Mouse (Mus musculus) hindbrain, embryonic 14.5 days (tissue): ENCODE results near the gene Nfkbil1. TPM values are rescaled to one million over a fixed set of nuclear protein-coding genes. Genes with fewer than 3 reads are reported as not detected.

Experiments
- ATAC-seq: fragments of 200-750 bp; cut with Nextera tagmentation; 2 replicates; pipeline ENCODE4 v1.8.0; 2017; ENCODE audit warnings: moderate number of reproducible peaks, mild to moderate bottlenecking, moderate TSS enrichment, moderate library complexity; ENCODE audit not compliant: low FRiP score
- DNase-seq: peaks from one replicate; pipeline ENCODE4 v3.0.0-alpha.2; 2015; ENCODE audit warnings: low spot score
- H3K27ac ChIP-seq: fragments of 300-500 bp; sonication (generic); 2 replicates; pipeline ENCODE4 v1.5.1; 2014; ENCODE audit warnings: mild to moderate bottlenecking, moderate library complexity
- H3K27me3 ChIP-seq: fragments of 300-500 bp; sonication (generic); 2 replicates; pipeline ENCODE4 v1.6.1; 2014; ENCODE audit warnings: mild to moderate bottlenecking, low read length, mixed read lengths; ENCODE audit not compliant: control insufficient read depth, insufficient read depth
- H3K36me3 ChIP-seq: fragments of 300-500 bp; sonication (generic); replicated peaks from 2 replicates; pipeline ENCODE4 v1.6.1; 2014; ENCODE audit not compliant: control insufficient read depth, insufficient read depth
- H3K4me1 ChIP-seq: fragments of 300-500 bp; sonication (generic); replicated peaks from 2 replicates; pipeline ENCODE4 v1.6.1; 2014; ENCODE audit warnings: antibody characterized with exemption, low read length, mixed read lengths; ENCODE audit not compliant: control insufficient read depth, insufficient read depth
- H3K4me2 ChIP-seq: fragments of 300-500 bp; sonication (generic); replicated peaks from 2 replicates; pipeline ENCODE4 v1.6.1; 2014; ENCODE audit warnings: mild to moderate bottlenecking, moderate library complexity
- H3K4me3 ChIP-seq: fragments of 300-500 bp; sonication (generic); replicated peaks from 2 replicates; pipeline ENCODE4 v1.5.1; 2014; ENCODE audit warnings: mild to moderate bottlenecking, low read length
- H3K9ac ChIP-seq: fragments of 300-500 bp; sonication (generic); 2 replicates; pipeline ENCODE4 v1.6.1; 2014
- H3K9me3 ChIP-seq: fragments of 300-500 bp; sonication (generic); 2 replicates; pipeline ENCODE4 v1.6.1; 2016; ENCODE audit warnings: low read length; ENCODE audit not compliant: control insufficient read depth
- WGBS: fragments of 180-500 bp; shearing (Covaris S2); extraction: QIAGEN DNeasy Blood & Tissue Kit; methylation state at CpG from one replicate; pipeline ENCODE4 v1.1.7; 2014; 5-methylcytosine and 5-hydroxymethylcytosine counted together
- polyA plus RNA-seq: library from polyadenylated mRNA; unstranded; fragments of >200 nt; fragmentation: Nextera tagmentation; extraction: Ambion mirVana; gene quantifications from 2 replicates; pipeline ENCODE4 v1.2.1, GENCODE M21; 2014

Nfkbil1 gene
- polyA plus RNA-seq, 1 experiment from 2014 or later, result 3.5 TPM

DNA sequence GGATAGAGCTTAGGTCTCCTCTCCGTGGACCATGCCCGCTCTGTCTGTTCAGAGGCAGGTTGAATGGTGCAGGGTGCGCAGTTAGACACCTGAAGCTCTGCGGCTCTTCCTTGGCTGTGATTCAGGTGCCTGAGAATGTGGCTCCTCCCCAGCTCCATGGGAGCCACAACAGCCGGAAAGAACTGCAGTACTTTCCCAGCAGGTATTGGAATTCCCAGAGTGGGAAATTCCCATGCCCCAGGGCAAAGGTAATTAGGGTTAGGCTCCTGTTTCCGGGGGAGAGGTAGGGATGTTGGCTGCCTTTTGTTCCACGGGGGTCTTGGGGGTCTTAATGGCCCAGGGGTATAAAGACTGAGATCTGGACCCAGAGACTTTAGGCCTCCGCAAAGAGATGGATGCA lies 36.6 kb downstream of the Nfkbil1 start:
- peaks cover 9% of the 10 kb centered on the region; the same call in 1 of the 2 replicates for H3K4me1 ChIP-seq
- no peak overlapping the region for H3K4me2 ChIP-seq
- H3K27me3 ChIP-seq, result peaks cover 27% of the 10 kb centered on the region
- DNase-seq, result no peak
- H3K4me3 ChIP-seq, result no peak overlapping the region
- H3K27ac ChIP-seq, result no peak overlapping the region
- H3K9me3 ChIP-seq, result no peaks in the 10 kb centered on the region
- no peaks in the 10 kb centered on the region for H3K36me3 ChIP-seq
- H3K9ac ChIP-seq, result no peak overlapping the region
- 27% methylated on average over 8 of the region's 8 CpGs for WGBS
- no peak for ATAC-seq

DNA sequence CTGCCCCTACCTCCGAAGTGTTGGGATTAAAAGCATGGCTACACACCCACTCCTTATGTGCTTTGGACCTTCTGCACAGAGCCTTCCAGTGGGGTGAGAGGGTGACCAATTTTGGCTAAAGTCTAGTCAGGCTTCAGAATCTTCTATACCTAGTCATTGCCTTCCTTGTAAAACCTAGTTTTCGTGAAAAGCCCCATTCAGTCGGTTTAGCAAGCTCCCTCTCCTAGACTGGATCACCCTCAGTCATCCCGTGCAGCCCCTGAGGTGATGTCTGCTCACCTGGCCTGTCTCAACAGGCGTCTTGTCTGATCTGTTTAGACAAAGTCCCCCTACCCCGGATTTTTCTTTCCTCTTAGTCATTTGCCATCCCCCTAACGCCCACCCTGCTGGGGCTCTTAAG lies 37.6 kb downstream of the Nfkbil1 start:
- Histone ChIP-seq H3K4me1 (peaks cover 9% of the 10 kb centered on the region; the same call in 1 of the 2 replicates), H3K4me2 (no peak overlapping the region), H3K36me3 (no peaks in the 10 kb centered on the region), H3K27ac (no peak overlapping the region), H3K9me3 (no peaks in the 10 kb centered on the region), H3K9ac (no peak overlapping the region), H3K27me3 (peaks cover 27% of the 10 kb centered on the region), H3K4me3 (no peak overlapping the region)
- 71% methylated on average over 7 of the region's 7 CpGs for WGBS
- no peak for ATAC-seq
- no peak for DNase-seq

DNA sequence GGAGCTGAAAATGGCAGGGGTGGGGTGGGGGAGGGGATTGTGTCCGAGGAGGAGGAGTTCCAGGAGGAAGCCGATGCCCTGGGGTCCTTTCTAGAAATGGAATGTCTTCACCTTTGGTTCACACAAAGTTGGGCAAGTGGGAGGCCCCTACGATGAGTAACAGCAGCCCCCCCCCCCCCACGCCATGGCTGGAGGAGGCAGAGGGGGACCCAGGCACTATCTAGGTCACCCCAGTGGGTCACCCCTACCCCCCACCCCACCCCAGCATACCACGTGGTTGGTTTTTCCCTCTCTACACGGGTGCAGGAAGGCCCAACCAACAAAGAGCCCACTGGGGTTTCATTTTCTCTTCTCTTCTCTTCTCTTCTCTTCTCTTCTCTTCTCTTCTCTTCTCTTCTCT lies 38.5 kb downstream of the Nfkbil1 start:
- no peak overlapping the region for H3K9ac ChIP-seq
- 40% methylated on average over 4 of the region's 6 CpGs for WGBS
- H3K27me3 ChIP-seq, result peaks cover 27% of the 10 kb centered on the region
- no peak overlapping the region for H3K4me3 ChIP-seq
- no peaks in the 10 kb centered on the region for H3K9me3 ChIP-seq
- no peak overlapping the region for H3K4me2 ChIP-seq
- no peaks in the 10 kb centered on the region for H3K36me3 ChIP-seq
- DNase-seq (no peak), ATAC-seq (no peak)
- H3K27ac ChIP-seq, result no peak overlapping the region
- H3K4me1 ChIP-seq, result peaks cover 9% of the 10 kb centered on the region; the same call in 1 of the 2 replicates

DNA sequence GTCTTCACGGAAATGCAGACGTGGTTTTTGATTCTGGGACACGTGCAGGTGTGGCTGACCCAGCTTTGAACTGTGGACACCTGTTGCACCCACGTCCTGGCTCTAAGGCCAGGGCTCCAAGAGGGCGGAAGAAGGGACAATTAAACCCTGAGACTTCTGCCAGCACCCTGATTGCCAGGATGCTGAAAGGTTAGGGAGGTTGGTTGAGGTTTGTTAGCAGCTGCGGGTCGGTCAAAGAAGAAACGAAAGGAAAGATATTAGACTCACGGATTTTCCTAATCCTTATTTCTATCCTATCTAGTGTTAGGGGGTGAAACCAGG lies 39.3 kb downstream of the Nfkbil1 start:
- no peaks in the 10 kb centered on the region for H3K9me3 ChIP-seq
- DNase-seq (no peak), ATAC-seq (no peak)
- H3K27me3 ChIP-seq, result peaks cover 27% of the 10 kb centered on the region
- no peak overlapping the region for H3K27ac ChIP-seq
- peaks cover 9% of the 10 kb centered on the region; the same call in 1 of the 2 replicates for H3K4me1 ChIP-seq
- peak overlapping the region; percentile 63 for H3K4me2 ChIP-seq
- no peaks in the 10 kb centered on the region for H3K36me3 ChIP-seq
- H3K9ac ChIP-seq, result 0 out of 2 replicates have a peak overlapping the region, but pooled peaks have one; percentile 36
- WGBS, result 36% methylated on average over 9 of the region's 9 CpGs
- peak overlapping the region; percentile 33 for H3K4me3 ChIP-seq

DNA sequence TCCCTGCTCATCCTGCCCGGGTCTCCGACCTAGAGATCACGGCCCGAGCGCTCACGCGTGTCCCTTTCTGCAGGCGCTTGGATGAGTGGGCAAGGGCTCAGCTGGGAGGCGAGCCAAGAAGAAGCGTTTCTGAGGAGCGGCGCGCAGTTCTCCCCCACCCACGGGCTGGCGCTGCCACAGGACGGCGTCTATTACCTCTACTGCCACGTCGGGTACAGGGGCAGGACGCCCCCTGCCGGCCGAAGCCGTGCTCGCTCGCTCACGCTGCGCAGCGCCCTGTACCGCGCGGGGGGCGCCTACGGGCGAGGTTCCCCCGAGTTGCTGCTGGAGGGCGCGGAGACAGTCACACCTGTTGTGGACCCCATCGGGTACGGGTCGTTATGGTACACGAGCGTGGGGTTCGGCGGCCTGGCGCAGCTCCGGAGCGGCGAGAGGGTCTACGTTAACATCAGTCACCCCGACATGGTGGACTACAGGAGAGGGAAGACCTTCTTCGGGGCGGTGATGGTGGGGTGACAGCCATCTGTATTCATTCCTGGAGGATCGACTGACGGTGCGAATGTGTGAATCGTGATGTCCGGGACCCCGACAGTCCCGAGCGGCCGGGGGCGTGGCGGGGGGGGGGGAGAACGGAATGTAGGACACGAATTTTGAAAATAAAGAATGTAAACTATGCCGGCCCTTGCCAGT lies 39.8 kb downstream of the Nfkbil1 start:
- Histone ChIP-seq H3K36me3 (no peaks in the 10 kb centered on the region), H3K9ac (peak overlapping the region; percentile 36; the same call in 1 of the 2 replicates), H3K27me3 (peaks cover 27% of the 10 kb centered on the region), H3K9me3 (no peaks in the 10 kb centered on the region), H3K4me1 (peaks cover 9% of the 10 kb centered on the region; the same call in 1 of the 2 replicates), H3K27ac (no peak overlapping the region), H3K4me3 (peak overlapping the region; percentile 33), H3K4me2 (peak overlapping the region; percentile 63)
- ATAC-seq, result peak; percentile 68; the same call in 1 of the 2 replicates
- DNase-seq, result peak; percentile 72
- 3% methylated on average over 66 of the region's 66 CpGs for WGBS

DNA sequence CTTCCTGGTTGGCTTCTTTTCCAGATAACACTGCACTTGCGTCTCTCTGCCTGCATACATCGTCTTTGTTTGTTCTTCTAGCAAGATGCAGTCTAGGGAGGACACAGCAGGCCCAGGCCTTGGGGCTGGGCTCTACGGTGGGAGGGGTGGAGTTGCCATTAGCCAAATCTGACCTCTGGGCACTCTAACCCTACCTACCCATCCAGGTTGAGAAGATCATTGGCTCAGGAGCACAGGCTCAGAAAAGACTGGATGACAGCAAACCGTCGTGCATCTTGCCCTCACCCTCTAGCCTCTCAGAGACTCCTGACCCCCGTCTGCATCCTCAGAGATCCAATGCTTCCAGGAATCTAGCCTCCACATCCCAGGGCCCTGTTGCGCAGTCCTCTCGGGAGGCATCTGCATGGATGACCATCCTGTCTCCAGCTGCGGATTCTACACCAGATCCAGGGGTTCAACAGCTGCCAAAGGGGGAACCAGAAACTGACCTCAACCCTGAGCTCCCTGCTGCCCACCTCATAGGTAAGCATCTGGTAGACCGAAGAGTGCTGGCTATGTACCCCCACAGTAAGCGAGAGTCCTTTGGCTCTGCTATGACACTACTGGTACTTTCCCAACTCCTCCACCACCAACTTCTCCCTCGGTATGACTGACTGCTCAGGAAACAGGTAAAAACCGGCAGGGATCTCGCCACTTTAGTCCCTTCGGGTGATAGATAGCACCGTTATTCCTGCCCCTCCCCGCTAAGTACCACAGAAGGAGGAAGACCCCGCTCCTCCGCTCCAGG lies 40.6 kb downstream of the Nfkbil1 start:
- Histone ChIP-seq H3K4me2 (peak overlapping the region; percentile 63), H3K36me3 (no peaks in the 10 kb centered on the region), H3K27me3 (peaks cover 27% of the 10 kb centered on the region), H3K4me3 (peak overlapping the region; percentile 33; the same call in 1 of the 2 replicates), H3K4me1 (peaks cover 9% of the 10 kb centered on the region; the same call in 1 of the 2 replicates), H3K9me3 (no peaks in the 10 kb centered on the region), H3K27ac (no peak overlapping the region), H3K9ac (peak overlapping the region; percentile 36; the same call in 1 of the 2 replicates)
- 45% methylated on average over 19 of the region's 19 CpGs for WGBS
- ATAC-seq (peak; percentile 48; the same call in 1 of the 2 replicates), DNase-seq (no peak)

DNA sequence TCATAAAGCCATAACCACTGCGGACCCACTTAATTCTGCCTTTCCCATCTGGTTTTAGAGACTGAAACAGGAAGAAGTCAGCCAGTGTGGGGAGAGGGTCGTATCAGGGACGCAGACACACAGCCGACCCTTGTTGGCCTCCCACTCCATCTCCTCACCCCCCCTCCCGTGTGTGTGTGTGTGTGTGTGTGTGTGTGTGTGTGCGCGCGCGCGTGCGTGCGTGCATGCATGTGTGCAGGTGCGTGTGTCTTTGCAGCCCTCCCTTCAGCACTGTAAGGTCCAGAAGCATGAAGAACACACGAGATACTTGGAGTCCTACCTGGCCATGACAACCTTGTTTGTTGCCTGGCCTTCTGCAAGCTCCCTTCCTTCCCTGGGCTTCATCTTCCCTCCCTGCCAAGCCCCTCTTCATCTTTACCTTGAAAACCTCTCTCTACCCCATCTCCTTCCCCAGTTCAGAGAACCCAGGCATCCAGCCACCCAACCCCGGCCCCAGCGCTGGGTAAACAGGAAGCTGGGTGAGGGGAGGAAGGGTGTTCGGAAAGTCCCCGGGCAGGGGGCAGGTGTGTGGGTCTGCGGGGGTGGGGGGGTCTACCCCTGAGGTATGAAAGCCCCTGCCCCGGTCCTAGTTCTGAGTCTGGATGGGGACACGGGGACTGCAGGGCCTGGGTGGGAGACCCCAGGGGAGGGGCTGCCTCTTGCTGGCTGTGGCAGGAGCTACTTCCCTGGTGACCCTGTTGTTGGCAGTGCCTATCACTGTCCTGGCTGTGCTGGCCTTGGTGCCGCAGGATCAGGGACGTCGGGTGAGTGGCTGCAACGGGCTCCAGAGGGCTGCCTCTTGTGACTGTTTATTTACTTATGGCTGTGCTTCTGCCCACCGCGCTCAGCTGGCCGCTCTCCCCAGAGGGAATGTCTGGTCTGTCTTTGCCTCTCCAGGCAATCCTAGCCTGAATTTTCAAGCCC lies 41.4 kb downstream of the Nfkbil1 start, which contains the start of gene Ltb:
Ltb (plus strand) TSS at position 559 of the 963 bp plus-strand sequence.
- peak within 1 kb of the TSS; percentile 63; the same call in 1 of the 2 replicates for H3K4me2 ChIP-seq
- no peak within 1 kb of the TSS for H3K27ac ChIP-seq
- no peaks in the 10 kb centered on the region for H3K9me3 ChIP-seq
- 0 out of 2 replicates have a peak within 1 kb of the TSS, but pooled peaks have one; percentile 33 for H3K4me3 ChIP-seq
- ATAC-seq (no peak), DNase-seq (no peak)
- H3K36me3 ChIP-seq, result no peaks in the 10 kb centered on the region
- H3K27me3 ChIP-seq, result peaks cover 27% of the 10 kb centered on the region
- peaks cover 9% of the 10 kb centered on the region; the same call in 1 of the 2 replicates for H3K4me1 ChIP-seq
- no peak within 1 kb of the TSS for H3K9ac ChIP-seq
- WGBS, result 71% methylated on average over 27 of the region's 28 CpGs

DNA sequence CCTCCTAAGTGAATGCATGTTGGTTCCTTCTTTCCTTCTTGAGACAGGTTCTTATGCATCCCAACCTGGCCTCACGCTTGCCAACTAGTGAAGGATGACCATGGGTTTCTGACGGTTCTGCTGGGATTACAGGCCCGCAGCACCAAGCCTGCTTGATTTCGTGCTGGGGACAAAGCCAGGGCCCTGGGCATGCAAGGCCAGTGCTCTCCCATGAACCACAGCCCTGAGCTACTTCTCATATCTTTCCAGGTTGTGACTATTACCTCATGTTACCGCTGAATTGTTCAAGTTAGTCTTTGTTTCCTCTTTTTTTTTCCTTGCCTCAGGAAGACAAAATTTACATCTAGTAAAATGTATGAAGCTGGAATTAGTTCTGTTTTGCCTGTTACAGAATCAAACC lies 42.7 kb downstream of the Nfkbil1 start:
- H3K9ac ChIP-seq, result no peak overlapping the region
- peaks cover 27% of the 10 kb centered on the region for H3K27me3 ChIP-seq
- H3K9me3 ChIP-seq, result no peaks in the 10 kb centered on the region
- H3K27ac ChIP-seq, result no peak overlapping the region
- H3K4me1 ChIP-seq, result peaks cover 9% of the 10 kb centered on the region; the same call in 1 of the 2 replicates
- no peak for ATAC-seq
- H3K4me3 ChIP-seq, result no peak overlapping the region
- H3K4me2 ChIP-seq, result no peak overlapping the region
- H3K36me3 ChIP-seq, result no peaks in the 10 kb centered on the region
- WGBS, result 87% methylated on average over 5 of the region's 5 CpGs
- no peak for DNase-seq
